Mouse (Mus musculus) Patski (cell line): ENCODE measurements around the gene Adgrg3. TPM values are rescaled to one million over a fixed set of nuclear protein-coding genes. Genes with fewer than 3 reads are reported as not detected.

Source experiments
- ATAC-seq: fragments of 100-300 bp; one replicate; pipeline ENCODE4 v1.8.0; 2021
- CTCF ChIA-PET: fragments of 350-600 bp; sonication (Branson Sonifier 250); formaldehyde crosslinking; loops from one replicate; lab custom pipeline; 2022; ENCODE audit warnings: inconsistent platforms; lab: Charles Lee
- POLR2A ChIA-PET: fragments of 350-600 bp; sonication (Branson Sonifier 250); formaldehyde crosslinking; loops from one replicate; lab custom pipeline; 2022; ENCODE audit warnings: antibody characterized with exemption, inconsistent platforms; lab: Charles Lee
- DNase-seq: peaks from one replicate; pipeline ENCODE4 v3.0.0-alpha.2; 2011; ENCODE audit warnings: low read depth, low spot score
- H3K27me3 ChIP-seq: fragments of 371-371 bp; one replicate; pipeline ENCODE4 v1.5.1; 2021
- CTCF ChIP-seq: fragments of 100-300 bp; IDR thresholded peaks from one replicate; pipeline ENCODE4 v1.5.1; 2021
- in situ Hi-C: fragments of 300-500 bp; cut with MboI; formaldehyde crosslinking; loops from 3 replicates; pipeline ENCODE4 v1.11.1; 2018; ENCODE audit warnings: low pct_unique_long_range_greater_than_20kb, mixed read lengths
- polyA plus RNA-seq: library from polyadenylated mRNA; unstranded; gene quantifications from one replicate; pipeline ENCODE4 v1.2.3, GENCODE M21; 2021

The Adgrg3 gene
- polyA plus RNA-seq, 1 experiment from 2014 or later = 0.31 TPM

- no peaks in the 10 kb centered on the region for H3K27me3 ChIP-seq
- DNase-seq (no peak), ATAC-seq (no peak)
- POLR2A ChIA-PET = interaction anchor here (0.8 to 6.0 kb wide), 3 partner anchors 10 to 13 kb away, joined by 3 to 46 read pairs (median 4); no protein-coding TSS in a partner anchor
- CTCF ChIA-PET = interaction anchor here (1.4 to 6.0 kb wide), 3 partner anchors 13 to 66 kb away, joined by 3 to 87 read pairs (median 7); no protein-coding TSS in a partner anchor
- in situ Hi-C loops = no loop called here
- TF ChIP-seq CTCF = no peak
Measured at GRCm38 (mm10) chr8:94997857-94998243, 19.6 kb upstream of the Adgrg3 start.

- ChIA-PET CTCF (interaction anchor here (1.5 to 6.0 kb wide), 2 partner anchors 13 to 47 kb away, joined by 7 to 87 read pairs; no protein-coding TSS in a partner anchor), POLR2A (interaction anchor here (0.8 to 6.0 kb wide), 3 partner anchors 9 to 14 kb away, joined by 3 to 46 read pairs (median 4); no protein-coding TSS in a partner anchor)
- DNase-seq (no peak), ATAC-seq (no peak)
- in situ Hi-C loops = no loop called here
- TF ChIP-seq CTCF = no peak
- H3K27me3 ChIP-seq = no peaks in the 10 kb centered on the region
Measured at GRCm38 (mm10) chr8:94998431-94998830, 19.1 kb upstream of the Adgrg3 start.

- ChIA-PET POLR2A (interaction anchor here (6.0 kb wide), 1 partner anchor 14 kb away, joined by 46 read pairs; no protein-coding TSS in a partner anchor), CTCF (interaction anchor here (1.5 to 6.0 kb wide), 2 partner anchors 14 to 48 kb away, joined by 7 to 87 read pairs; no protein-coding TSS in a partner anchor)
- no peak for TF ChIP-seq CTCF
- H3K27me3 ChIP-seq = no peaks in the 10 kb centered on the region
- no peak for DNase-seq
- in situ Hi-C loops = no loop called here
- no peak for ATAC-seq
Measured at GRCm38 (mm10) chr8:94999004-94999403, 18.5 kb upstream of the Adgrg3 start.

GRCm38 (mm10) chr8:94999956-95000355 is 17.5 kb upstream of the Adgrg3 start:
- DNase-seq = no peak
- ATAC-seq = no peak
- POLR2A ChIA-PET = interaction anchor here (6.0 kb wide), 1 partner anchor 15 kb away, joined by 46 read pairs; no protein-coding TSS in a partner anchor

GRCm38 (mm10) chr8:95000684-95001083 is 16.8 kb upstream of the Adgrg3 start:
- ChIA-PET POLR2A (interaction anchor here (0.8 to 6.0 kb wide), 3 partner anchors 15 to 194 kb away, joined by 3 to 46 read pairs (median 8); no protein-coding TSS in a partner anchor), CTCF (interaction anchor here (1.4 to 6.0 kb wide), 6 partner anchors 11 to 70 kb away, joined by 4 to 87 read pairs (median 6); no protein-coding TSS in a partner anchor)
- DNase-seq = no peak
- ATAC-seq = no peak
- in situ Hi-C loops = loop anchor here (5.0 kb wide), 1 partner anchor 53 kb away; no protein-coding TSS in a partner anchor
- no peak for TF ChIP-seq CTCF
- H3K27me3 ChIP-seq = no peaks in the 10 kb centered on the region

More at GRCm38 (mm10) chr8:94999956-95000355, 17.5 kb upstream of the Adgrg3 start:
- CTCF ChIA-PET = interaction anchor here (1.4 to 6.0 kb wide), 3 partner anchors 16 to 69 kb away, joined by 4 to 87 read pairs (median 9); no protein-coding TSS in a partner anchor
- H3K27me3 ChIP-seq = no peaks in the 10 kb centered on the region
- TF ChIP-seq CTCF = no peak
- in situ Hi-C loops = loop anchor here (5.0 kb wide), 1 partner anchor 53 kb away; no protein-coding TSS in a partner anchor

GRCm38 (mm10) chr8:95001165-95001564 is 16.3 kb upstream of the Adgrg3 start:
- ATAC-seq = no peak
- TF ChIP-seq CTCF = no peak
- POLR2A ChIA-PET = interaction anchor here (0.8 to 6.0 kb wide), 3 partner anchors 15 to 193 kb away, joined by 3 to 46 read pairs (median 8); no protein-coding TSS in a partner anchor
- DNase-seq = no peak
- no peaks in the 10 kb centered on the region for H3K27me3 ChIP-seq
- CTCF ChIA-PET = interaction anchor here (0.9 to 6.0 kb wide), 9 partner anchors 8 to 70 kb away, joined by 3 to 87 read pairs (median 4); partner anchors contain the start of gene Adgrg3
- in situ Hi-C loops = loop anchor here (5.0 kb wide), 1 partner anchor 54 kb away; no protein-coding TSS in a partner anchor

GRCm38 (mm10) chr8:95001655-95002054 is 15.8 kb upstream of the Adgrg3 start:
- in situ Hi-C loops = loop anchor here (5.0 kb wide), 1 partner anchor 54 kb away; no protein-coding TSS in a partner anchor
- no peak for TF ChIP-seq CTCF
- no peaks in the 10 kb centered on the region for H3K27me3 ChIP-seq
- CTCF ChIA-PET = interaction anchor here (0.9 to 6.0 kb wide), 8 partner anchors 9 to 51 kb away, joined by 3 to 87 read pairs (median 6); partner anchors contain the start of gene Adgrg3
- ATAC-seq = peak; percentile 36
- DNase-seq = no peak
- POLR2A ChIA-PET = interaction anchor here (0.9 to 6.0 kb wide), 2 partner anchors 17 to 193 kb away, joined by 8 to 46 read pairs; no protein-coding TSS in a partner anchor

- ATAC-seq (no peak), DNase-seq (no peak)
- CTCF ChIA-PET = interaction anchor here (0.9 to 6.0 kb wide), 6 partner anchors 8 to 51 kb away, joined by 3 to 87 read pairs (median 8); partner anchors contain the start of gene Adgrg3
- no peak for TF ChIP-seq CTCF
- no peaks in the 10 kb centered on the region for H3K27me3 ChIP-seq
- in situ Hi-C loops = loop anchor here (5.0 kb wide), 1 partner anchor 55 kb away; no protein-coding TSS in a partner anchor
- POLR2A ChIA-PET = interaction anchor here (6.0 kb wide), 1 partner anchor 18 kb away, joined by 46 read pairs; no protein-coding TSS in a partner anchor
Measured at GRCm38 (mm10) chr8:95002089-95002655, 15.3 kb upstream of the Adgrg3 start.

GRCm38 (mm10) chr8:95012442-95012919 is 5.0 kb upstream of the Adgrg3 start:
- H3K27me3 ChIP-seq = no peaks in the 10 kb centered on the region
- in situ Hi-C loops = no loop called here
- CTCF ChIA-PET = no interaction called here
- peak; percentile 81 for ATAC-seq
- no peak for TF ChIP-seq CTCF
- peak; percentile 85 for DNase-seq
- POLR2A ChIA-PET = no interaction called here

GRCm38 (mm10) chr8:95015866-95016265 is 1.6 kb upstream of the Adgrg3 start:
- H3K27me3 ChIP-seq = no peaks in the 10 kb centered on the region
- ATAC-seq = no peak
- in situ Hi-C loops = no loop called here
- no peak for TF ChIP-seq CTCF
- CTCF ChIA-PET = interaction anchor here (1.1 to 1.6 kb wide), 2 partner anchors 9 to 61 kb away, joined by 3 to 4 read pairs; no protein-coding TSS in a partner anchor
- POLR2A ChIA-PET = interaction anchor here (0.5 to 1.1 kb wide), 2 partner anchors 15 to 39 kb away, joined by 3 to 5 read pairs; partner anchors contain the start of gene Drc7
- no peak for DNase-seq
